Mouse (Mus musculus) megakaryocyte, embryonic 14.5 days (primary cell): ENCODE measurements at regions not wholly inside any gene's neighbourhood (a gene's known extent, or its start where the extent isn't known, plus 50 kb on each side); places are given as distances from the start of the nearest gene placed in this dataset.

Source experiments
- H3K27me3 ChIP-seq: replicated peaks from 2 replicates; pipeline ENCODE3; 2012; ENCODE audit warnings: inconsistent platforms
- H3K36me3 ChIP-seq: replicated peaks from 2 replicates; pipeline ENCODE3; 2012; ENCODE audit warnings: low read length, inconsistent platforms, mixed read lengths
- H3K4me1 ChIP-seq: 2 replicates; pipeline ENCODE4 v1.6.1; 2012; ENCODE audit warnings: inconsistent platforms
- H3K4me3 ChIP-seq: replicated peaks from 2 replicates; pipeline ENCODE3; 2012; ENCODE audit warnings: moderate library complexity, mild to moderate bottlenecking, inconsistent platforms
- H3K9me3 ChIP-seq: 2 replicates; pipeline ENCODE4 v1.6.1; 2012; ENCODE audit warnings: inconsistent platforms
- FLI1 ChIP-seq: IDR thresholded peaks from 2 replicates; pipeline ENCODE4 v1.6.1; 2012; ENCODE audit warnings: low read length, inconsistent platforms, mixed read lengths
- GATA1 ChIP-seq: IDR thresholded peaks from 3 replicates; pipeline ENCODE4 v1.6.1; 2012; ENCODE audit warnings: mixed read lengths, low read length, inconsistent platforms, borderline replicate concordance

- H3K4me3 ChIP-seq = no peak overlapping the region
- TF ChIP-seq FLI1 (no peak), GATA1 (no peak)
- peaks cover 14% of the 10 kb centered on the region for H3K9me3 ChIP-seq
- H3K4me1 ChIP-seq = no peaks in the 10 kb centered on the region
- H3K27me3 ChIP-seq = peaks cover under 1% of the 10 kb centered on the region
- H3K36me3 ChIP-seq = no peaks in the 10 kb centered on the region
Observed at GRCm38 (mm10) chr16:8951156-8951899, 121.4 kb downstream of the 1810013L24Rik start.

DNA sequence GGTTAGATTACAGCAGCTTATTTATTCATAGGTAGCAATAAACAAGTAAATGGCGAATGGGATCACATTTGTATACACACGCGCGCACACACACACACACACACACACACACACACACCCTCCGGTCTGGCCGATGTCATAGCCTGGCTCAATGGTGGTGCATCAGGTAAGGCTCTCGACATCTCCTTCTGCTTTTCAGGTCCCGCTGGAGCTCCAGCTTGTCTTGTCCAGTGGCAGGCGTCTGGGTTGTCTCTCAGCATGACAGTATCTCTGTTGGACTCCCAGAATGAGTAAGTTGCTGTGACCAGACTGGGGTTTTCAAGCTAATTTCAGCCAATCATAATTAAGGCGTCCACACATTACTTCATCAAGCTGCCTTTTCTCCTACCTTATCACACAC lies 131.8 kb downstream of the 1810013L24Rik start:
- H3K27me3 ChIP-seq = no peaks in the 10 kb centered on the region
- TF ChIP-seq FLI1 (no peak), GATA1 (no peak)
- no peaks in the 10 kb centered on the region for H3K4me1 ChIP-seq
- no peak overlapping the region for H3K4me3 ChIP-seq
- no peaks in the 10 kb centered on the region for H3K9me3 ChIP-seq
- no peaks in the 10 kb centered on the region for H3K36me3 ChIP-seq

GRCm38 (mm10) chr16:8993521-8994250 lies 163.8 kb downstream of the 1810013L24Rik start:
- no peak for TF ChIP-seq GATA1
- TF ChIP-seq FLI1 = no peak
- 0 out of 2 replicates have a peak, but pooled peaks cover 3% of the 10 kb centered on the region for H3K4me1 ChIP-seq
- peaks cover 6% of the 10 kb centered on the region; the same call in 1 of the 2 replicates for H3K9me3 ChIP-seq
- no peaks in the 10 kb centered on the region for H3K36me3 ChIP-seq
- no peaks in the 10 kb centered on the region for H3K27me3 ChIP-seq
- no peak overlapping the region for H3K4me3 ChIP-seq

DNA sequence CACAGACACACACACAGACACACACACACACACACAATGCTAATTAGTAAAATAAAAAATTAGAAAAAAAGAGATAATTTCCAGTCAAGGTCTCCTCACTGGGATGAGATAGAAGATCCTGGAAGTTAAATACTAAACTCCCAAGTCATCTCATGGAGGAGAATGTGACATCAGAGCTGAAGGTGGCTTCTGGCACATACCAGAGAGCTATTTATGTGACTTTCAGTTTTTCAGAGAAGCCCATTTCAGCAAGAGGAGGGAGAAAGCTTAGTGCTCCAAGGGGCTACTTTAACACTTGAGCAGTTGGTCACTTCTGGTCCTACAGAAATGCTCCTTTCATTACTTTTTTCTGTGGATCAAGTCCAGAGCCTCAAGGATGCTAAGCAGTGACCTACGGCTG lies 164.6 kb downstream of the 1810013L24Rik start:
- Histone ChIP-seq H3K9me3 (peaks cover 6% of the 10 kb centered on the region; the same call in 1 of the 2 replicates), H3K36me3 (no peaks in the 10 kb centered on the region), H3K27me3 (no peaks in the 10 kb centered on the region), H3K4me1 (0 out of 2 replicates have a peak, but pooled peaks cover 3% of the 10 kb centered on the region), H3K4me3 (no peak overlapping the region)
- no peak for TF ChIP-seq GATA1
- no peak for TF ChIP-seq FLI1

DNA sequence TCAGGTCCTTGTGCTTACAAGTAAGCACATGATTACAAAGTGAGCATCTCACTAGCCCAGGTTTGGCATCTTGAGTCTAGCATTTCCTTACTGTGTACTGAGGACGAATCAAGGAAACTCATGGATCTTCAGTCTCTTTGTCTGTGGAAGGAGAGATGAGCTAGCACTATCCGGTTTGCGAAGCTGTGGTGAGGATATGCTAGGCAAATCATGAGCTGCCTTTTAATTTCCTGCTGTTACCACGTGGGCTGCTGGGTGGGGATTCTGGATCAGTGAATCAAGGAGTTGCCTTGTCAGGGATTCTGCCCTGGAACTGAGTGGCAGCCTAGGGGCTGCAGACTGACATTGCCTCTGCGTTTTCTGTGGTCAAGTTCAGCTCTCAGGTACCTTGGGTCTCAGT lies 167.3 kb downstream of the 1810013L24Rik start:
- TF ChIP-seq GATA1 (no peak), FLI1 (no peak)
- no peaks in the 10 kb centered on the region for H3K27me3 ChIP-seq
- H3K9me3 ChIP-seq = no peaks in the 10 kb centered on the region
- no peak overlapping the region for H3K4me3 ChIP-seq
- H3K4me1 ChIP-seq = no peaks in the 10 kb centered on the region
- no peaks in the 10 kb centered on the region for H3K36me3 ChIP-seq

DNA sequence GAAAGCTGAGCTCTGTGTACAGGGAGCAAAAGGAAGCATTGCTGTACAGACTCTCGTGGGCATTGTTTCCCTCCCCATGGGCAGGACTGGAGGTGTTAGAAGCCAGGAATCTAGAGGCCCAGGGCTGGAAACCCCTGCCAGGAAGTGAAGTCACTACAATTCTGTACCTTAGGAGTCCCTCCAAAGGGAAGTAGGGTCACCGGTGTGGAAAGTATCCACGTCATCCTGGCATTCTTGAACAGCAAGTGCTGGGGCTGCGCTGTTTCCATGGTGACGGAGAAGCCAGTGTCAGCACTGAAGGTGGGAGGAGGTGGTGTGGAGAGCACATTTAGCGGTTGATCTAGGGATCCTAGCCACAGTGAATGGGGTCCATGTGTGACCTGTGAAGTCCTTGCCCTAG lies 174.1 kb downstream of the 1810013L24Rik start:
- Histone ChIP-seq H3K27me3 (no peaks in the 10 kb centered on the region), H3K36me3 (no peaks in the 10 kb centered on the region), H3K4me1 (no peaks in the 10 kb centered on the region), H3K9me3 (no peaks in the 10 kb centered on the region), H3K4me3 (no peak overlapping the region)
- TF ChIP-seq FLI1 (no peak), GATA1 (no peak)

DNA sequence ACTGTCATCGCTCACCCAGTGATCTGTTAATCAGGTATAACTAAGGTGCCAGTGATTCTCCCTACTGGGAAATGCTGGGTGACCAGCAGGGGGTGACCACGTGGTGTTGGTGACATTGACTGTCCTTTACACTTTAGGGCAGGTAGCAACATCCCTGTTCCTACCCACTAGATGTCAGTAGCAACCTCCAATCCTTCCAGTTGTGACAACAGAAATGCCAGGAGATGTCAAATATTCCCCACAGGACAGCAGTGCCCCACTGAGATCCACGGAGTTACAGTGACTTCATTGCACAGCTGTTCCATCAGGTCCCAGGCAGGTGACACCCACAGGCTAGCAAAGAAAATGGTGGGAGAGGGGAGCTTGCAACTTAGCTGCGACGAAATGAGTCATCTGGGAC lies 176.0 kb downstream of the 1810013L24Rik start:
- Histone ChIP-seq H3K27me3 (no peaks in the 10 kb centered on the region), H3K36me3 (no peaks in the 10 kb centered on the region), H3K4me3 (no peak overlapping the region)

DNA sequence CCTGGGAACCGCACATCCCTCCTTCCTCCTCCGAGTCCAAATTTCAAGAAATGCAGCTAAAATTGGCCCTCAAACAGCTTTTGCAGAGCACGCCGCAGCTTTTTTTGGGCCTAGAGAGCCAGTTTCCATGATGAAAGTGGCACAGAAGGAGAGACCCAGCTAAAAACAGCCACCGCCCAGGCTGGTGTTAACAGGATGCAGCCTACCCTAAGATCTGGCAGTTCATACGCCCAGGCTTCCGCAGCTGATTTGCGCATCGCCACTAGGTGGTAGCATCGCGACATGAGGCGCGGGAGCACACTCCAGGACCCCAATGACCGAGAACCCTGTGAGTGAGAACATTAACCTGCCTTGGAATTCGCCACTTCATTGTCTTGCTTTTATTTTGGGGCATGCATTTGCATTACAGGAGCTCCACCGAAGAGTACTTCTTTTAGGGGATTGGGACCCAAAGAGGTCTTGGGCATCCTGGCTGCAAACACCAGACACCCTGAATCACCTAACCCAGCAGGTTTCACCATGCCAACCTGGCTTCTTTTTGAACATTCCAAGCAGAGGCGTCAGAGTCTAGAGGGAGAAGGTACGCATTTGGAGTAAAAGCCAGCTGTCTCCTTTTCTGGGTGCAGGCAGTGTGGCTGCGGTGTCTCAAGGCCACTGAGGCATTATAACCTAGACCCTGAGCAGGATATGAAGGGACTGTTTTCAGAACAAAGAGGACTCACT lies 179.6 kb downstream of the 1810013L24Rik start:
- H3K27me3 ChIP-seq = no peaks in the 10 kb centered on the region
- TF ChIP-seq GATA1 (no peak), FLI1 (no peak)

More for the DNA sequence above, 176.0 kb downstream of the 1810013L24Rik start:
- TF ChIP-seq GATA1 (no peak), FLI1 (no peak)
- Histone ChIP-seq H3K4me1 (peaks cover 4% of the 10 kb centered on the region; the same call in 1 of the 2 replicates), H3K9me3 (no peaks in the 10 kb centered on the region)

DNA sequence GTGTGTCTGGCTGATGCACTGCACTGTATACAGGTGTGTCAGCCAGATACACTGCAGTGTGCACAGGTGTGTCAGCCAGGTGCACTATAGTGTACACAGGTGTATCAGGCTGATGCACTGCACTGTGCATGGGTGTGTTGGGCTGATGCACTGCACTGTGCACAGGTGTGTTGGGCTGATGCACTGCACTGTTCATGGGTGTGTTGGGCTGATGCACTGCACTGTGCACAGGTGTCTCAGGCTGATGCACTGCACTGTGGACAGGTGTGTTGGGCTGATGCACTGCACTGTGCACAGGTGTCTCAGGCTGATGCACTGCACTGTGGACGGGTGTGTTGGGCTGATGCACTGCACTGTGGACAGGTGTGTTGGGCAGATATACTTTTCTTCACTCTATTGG lies 181.2 kb downstream of the 1810013L24Rik start:
- TF ChIP-seq FLI1 = no peak
- no peak for TF ChIP-seq GATA1
- H3K9me3 ChIP-seq = no peaks in the 10 kb centered on the region
- H3K36me3 ChIP-seq = no peaks in the 10 kb centered on the region
- peak overlapping the region; percentile 25 for H3K4me3 ChIP-seq
- peaks cover 4% of the 10 kb centered on the region; the same call in 1 of the 2 replicates for H3K4me1 ChIP-seq
- H3K27me3 ChIP-seq = no peaks in the 10 kb centered on the region

More for the DNA sequence above, 179.6 kb downstream of the 1810013L24Rik start:
- Histone ChIP-seq H3K9me3 (no peaks in the 10 kb centered on the region), H3K36me3 (no peaks in the 10 kb centered on the region), H3K4me3 (no peak overlapping the region), H3K4me1 (peaks cover 4% of the 10 kb centered on the region; the same call in 1 of the 2 replicates)
